Mouse (Mus musculus) forebrain, postnatal 0 days (tissue): ENCODE measurements around the gene Stpg3. TPM values are rescaled to one million over a fixed set of nuclear protein-coding genes. Genes with fewer than 3 reads are reported as not detected.

ENCODE experiments used
- ATAC-seq: fragments of 200-750 bp; cut with Nextera tagmentation; 2 replicates; pipeline ENCODE4 v1.8.0; 2017; ENCODE audit warnings: mild to moderate bottlenecking, moderate library complexity
- DNase-seq: peaks from one replicate; pipeline ENCODE4 v3.0.0-alpha.2; 2015
- H3K27ac ChIP-seq: fragments of 300-500 bp; sonication (generic); 2 replicates; pipeline ENCODE4 v1.5.1; 2014; ENCODE audit warnings: low read depth, mild to moderate bottlenecking, antibody characterized with exemption, low read length, moderate library complexity, mixed read lengths
- H3K27me3 ChIP-seq: fragments of 300-500 bp; sonication (generic); 2 replicates; pipeline ENCODE4 v1.6.1; 2014; ENCODE audit warnings: mild to moderate bottlenecking, low read length, mixed read lengths; ENCODE audit not compliant: insufficient read depth
- H3K36me3 ChIP-seq: fragments of 300-500 bp; sonication (generic); 2 replicates; pipeline ENCODE4 v1.6.1; 2014; ENCODE audit warnings: mild to moderate bottlenecking, moderate library complexity; ENCODE audit not compliant: insufficient read depth
- H3K4me1 ChIP-seq: fragments of 300-500 bp; sonication (generic); 2 replicates; pipeline ENCODE4 v1.6.1; 2014; ENCODE audit warnings: antibody characterized with exemption; ENCODE audit not compliant: insufficient read depth
- H3K4me2 ChIP-seq: fragments of 300-500 bp; sonication (generic); 2 replicates; pipeline ENCODE4 v1.6.1; 2014; ENCODE audit warnings: low read depth, mild to moderate bottlenecking, moderate library complexity
- H3K4me3 ChIP-seq: fragments of 300-500 bp; sonication (generic); 2 replicates; pipeline ENCODE4 v1.5.1; 2014; ENCODE audit warnings: low read depth, low read length, mixed read lengths
- H3K9ac ChIP-seq: fragments of 300-500 bp; sonication (generic); 2 replicates; pipeline ENCODE4 v1.6.1; 2014; ENCODE audit warnings: mild to moderate bottlenecking
- H3K9me3 ChIP-seq: fragments of 300-500 bp; sonication (generic); 2 replicates; pipeline ENCODE4 v1.6.1; 2016; ENCODE audit warnings: low read length
- CTCF ChIP-seq: sonication (generic); IDR thresholded peaks from 2 replicates; pipeline ENCODE4 v1.5.1; 2016; ENCODE audit warnings: antibody characterized with exemption, control low read depth, low read depth
- WGBS: fragments of 180-500 bp; shearing (Covaris S2); extraction: QIAGEN DNeasy Blood & Tissue Kit; methylation state at CpG from one replicate; pipeline ENCODE4 v1.1.7; 2014; 5-methylcytosine and 5-hydroxymethylcytosine counted together
- polyA plus RNA-seq: library from polyadenylated mRNA; unstranded; fragments of >200 nt; fragmentation: Nextera tagmentation; extraction: Ambion mirVana; gene quantifications from 2 replicates; pipeline ENCODE4 v1.2.1, GENCODE M21; 2015
- total RNA-seq: library from RNA; depleted of rRNA; stranded (reverse); fragments of >200 nt; gene quantifications from 2 replicates; pipeline ENCODE4 v1.2.3, GENCODE M21; 2014

The Stpg3 gene
- total and polyA plus RNA-seq, 2 experiments from 2014 or later, result not detected

DNA sequence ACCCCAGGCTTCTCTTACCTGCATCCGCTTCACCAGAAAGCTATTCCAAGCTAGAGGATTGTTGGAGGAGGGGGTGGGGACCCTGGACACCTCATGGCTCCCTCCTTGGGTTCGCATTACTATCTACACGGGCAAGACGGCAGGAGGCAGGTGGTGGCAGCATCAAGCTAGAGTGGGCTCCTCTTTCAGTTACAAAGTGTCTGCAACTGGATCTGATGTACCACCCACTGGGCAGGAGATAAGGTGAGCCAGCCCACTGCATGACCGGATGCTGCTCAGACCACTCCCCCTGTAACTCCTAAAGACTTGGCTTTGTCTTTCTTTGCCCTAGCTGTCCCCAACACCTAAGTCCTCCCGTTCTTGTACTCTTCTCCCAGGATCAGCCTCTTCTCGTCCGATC, 22.2 kb upstream of the Stpg3 start, which contains the start of gene Rnf224:
Rnf224 (minus strand) TSS at position 174 of the 400 bp plus-strand sequence.
- TF ChIP-seq CTCF, result no peak
- ATAC-seq (no peak), DNase-seq (no peak)
- Histone ChIP-seq H3K9ac (no peak within 1 kb of the TSS), H3K27ac (no peak within 1 kb of the TSS), H3K36me3 (no peaks in the 10 kb centered on the region), H3K4me3 (no peak within 1 kb of the TSS), H3K4me1 (peaks cover 5% of the 10 kb centered on the region), H3K4me2 (no peak within 1 kb of the TSS), H3K27me3 (no peaks in the 10 kb centered on the region; the same call in 1 of the 2 replicates), H3K9me3 (no peaks in the 10 kb centered on the region)
- 45% methylated on average over 8 of the region's 8 CpGs for WGBS

GRCm38 (mm10) chr2:25234551-25235220, 20.2 kb upstream of the Stpg3 start:
- H3K4me3 ChIP-seq, result no peak overlapping the region
- no peak overlapping the region for H3K27ac ChIP-seq
- no peak for TF ChIP-seq CTCF
- WGBS, result 87% methylated on average over 5 of the region's 5 CpGs
- no peak for DNase-seq
- H3K4me1 ChIP-seq, result no peaks in the 10 kb centered on the region
- no peaks in the 10 kb centered on the region; the same call in 1 of the 2 replicates for H3K27me3 ChIP-seq
- no peaks in the 10 kb centered on the region for H3K9me3 ChIP-seq
- H3K4me2 ChIP-seq, result no peak overlapping the region
- no peak for ATAC-seq
- H3K9ac ChIP-seq, result no peak overlapping the region
- no peaks in the 10 kb centered on the region for H3K36me3 ChIP-seq

GRCm38 (mm10) chr2:25234050-25234449, 19.6 kb upstream of the Stpg3 start, which contains the start of gene Slc34a3:
Slc34a3 (minus strand) TSS chr2:25234364.
- Histone ChIP-seq H3K36me3 (no peaks in the 10 kb centered on the region), H3K9ac (no peak within 1 kb of the TSS), H3K27ac (no peak within 1 kb of the TSS), H3K9me3 (no peaks in the 10 kb centered on the region), H3K4me3 (no peak within 1 kb of the TSS), H3K4me2 (no peak within 1 kb of the TSS), H3K4me1 (peaks cover 2% of the 10 kb centered on the region; the same call in 1 of the 2 replicates), H3K27me3 (no peaks in the 10 kb centered on the region; the same call in 1 of the 2 replicates)
- no peak for ATAC-seq
- no peak for DNase-seq
- no peak for TF ChIP-seq CTCF
- 87% methylated on average over 3 of the region's 3 CpGs for WGBS

GRCm38 (mm10) chr2:25233421-25233820, 19.0 kb upstream of the Stpg3 start:
- no peak for DNase-seq
- Histone ChIP-seq H3K9ac (no peak overlapping the region), H3K9me3 (no peaks in the 10 kb centered on the region), H3K4me2 (no peak overlapping the region), H3K4me1 (peaks cover 7% of the 10 kb centered on the region; the same call in 1 of the 2 replicates), H3K36me3 (no peaks in the 10 kb centered on the region), H3K27me3 (no peaks in the 10 kb centered on the region; the same call in 1 of the 2 replicates), H3K27ac (no peak overlapping the region), H3K4me3 (no peak overlapping the region)
- 76% methylated on average over 4 of the region's 4 CpGs for WGBS
- ATAC-seq, result no peak
- TF ChIP-seq CTCF, result no peak

DNA sequence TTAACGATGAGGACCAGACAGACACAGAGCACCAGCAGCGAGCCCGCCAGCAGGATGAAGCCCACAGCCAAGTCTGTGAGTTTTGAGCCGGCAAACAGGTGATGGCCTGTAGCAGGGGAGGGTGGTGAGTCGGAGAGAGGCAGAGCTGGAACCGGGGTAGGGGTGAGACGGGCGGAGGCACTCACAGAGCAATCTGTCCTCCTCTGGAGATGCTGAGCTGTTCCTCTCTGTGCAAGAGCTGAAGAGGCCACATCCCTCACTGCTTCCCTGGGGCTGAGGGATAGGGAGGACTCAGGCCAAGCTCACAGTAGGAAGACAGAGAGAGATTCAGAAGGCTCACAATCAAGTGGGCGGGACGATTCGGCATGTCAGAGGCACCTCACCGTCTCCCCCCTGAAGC, 16.6 kb upstream of the Stpg3 start:
- DNase-seq, result no peak
- H3K27me3 ChIP-seq, result no peaks in the 10 kb centered on the region; the same call in 1 of the 2 replicates
- no peak overlapping the region for H3K4me2 ChIP-seq
- TF ChIP-seq CTCF, result no peak
- no peaks in the 10 kb centered on the region for H3K36me3 ChIP-seq
- no peaks in the 10 kb centered on the region for H3K9me3 ChIP-seq
- ATAC-seq, result no peak
- 49% methylated on average over 12 of the region's 12 CpGs for WGBS
- no peak overlapping the region for H3K4me3 ChIP-seq
- no peak overlapping the region for H3K9ac ChIP-seq
- H3K4me1 ChIP-seq, result peaks cover 7% of the 10 kb centered on the region; the same call in 1 of the 2 replicates
- no peak overlapping the region for H3K27ac ChIP-seq

- WGBS, result 86% methylated on average over 7 of the region's 7 CpGs
- Histone ChIP-seq H3K4me1 (peaks cover 9% of the 10 kb centered on the region; the same call in 1 of the 2 replicates), H3K9me3 (no peaks in the 10 kb centered on the region), H3K9ac (no peak overlapping the region), H3K4me2 (no peak overlapping the region), H3K4me3 (no peak overlapping the region), H3K27ac (no peak overlapping the region), H3K27me3 (no peaks in the 10 kb centered on the region; the same call in 1 of the 2 replicates), H3K36me3 (no peaks in the 10 kb centered on the region)
- TF ChIP-seq CTCF, result no peak
- DNase-seq, result no peak
- ATAC-seq, result no peak
These were observed 16.1 kb upstream of the Stpg3 start for GRCm38 (mm10) chr2:25230581-25230980.

- Histone ChIP-seq H3K36me3 (no peaks in the 10 kb centered on the region), H3K27me3 (no peaks in the 10 kb centered on the region; the same call in 1 of the 2 replicates), H3K4me3 (no peak overlapping the region), H3K9ac (no peak overlapping the region), H3K27ac (no peak overlapping the region), H3K4me1 (peaks cover 11% of the 10 kb centered on the region; the same call in 1 of the 2 replicates), H3K4me2 (no peak overlapping the region), H3K9me3 (no peaks in the 10 kb centered on the region)
- 80% methylated on average over 5 of the region's 5 CpGs for WGBS
- ATAC-seq (no peak), DNase-seq (no peak)
- no peak for TF ChIP-seq CTCF
These were observed 15.1 kb upstream of the Stpg3 start for GRCm38 (mm10) chr2:25229582-25229981.
